Mouse (Mus musculus) liver, embryonic 14.5 days (tissue): ENCODE data around the gene Tet3. TPM values are rescaled to one million over a fixed set of nuclear protein-coding genes. Genes with fewer than 3 reads are reported as not detected.
"Not testable (repeated sequence)": the region's sequence is repeated elsewhere in the genome, so short reads cannot be mapped to it uniquely, and the experiment has no call there.

Source experiments
- ATAC-seq: fragments of 200-750 bp; cut with Nextera tagmentation; 2 replicates; pipeline ENCODE4 v1.8.0; 2017; ENCODE audit warnings: moderate number of reproducible peaks, mild to moderate bottlenecking, moderate library complexity; ENCODE audit not compliant: insufficient read depth
- DNase-seq, 3 experiments: peaks; one replicate each; pipeline ENCODE4 v3.0.0-alpha.2; 2012 to 2013; ENCODE audit warnings: low read depth in 3 of 3, low spot score in 3 of 3
- H3K27ac ChIP-seq: fragments of 300-500 bp; sonication (generic); 2 replicates; pipeline ENCODE4 v1.5.1; 2014; ENCODE audit warnings: moderate library complexity, mild to moderate bottlenecking, control low read depth, inconsistent platforms
- H3K27me3 ChIP-seq: fragments of 300-500 bp; sonication (generic); 2 replicates; pipeline ENCODE4 v1.6.1; 2014; ENCODE audit warnings: mild to moderate bottlenecking, low read length, moderate library complexity; ENCODE audit not compliant: control insufficient read depth, insufficient read depth
- H3K36me3 ChIP-seq: fragments of 300-500 bp; sonication (generic); replicated peaks from 2 replicates; pipeline ENCODE4 v1.6.1; 2014; ENCODE audit warnings: low read depth; ENCODE audit not compliant: control insufficient read depth, insufficient read depth
- H3K4me1 ChIP-seq, 2 experiments: fragments of 200-500 bp in 1 of 2; fragments of 300-500 bp in 1 of 2; sonication (generic) in 1 of 2; replicated peaks; 2 replicates each; pipeline ENCODE4 v1.6.1; 2012 to 2014; ENCODE audit warnings: antibody characterized with exemption in 1 of 2, inconsistent platforms in 1 of 2, low read length in 1 of 2; ENCODE audit not compliant: control insufficient read depth in 2 of 2, insufficient read depth in 2 of 2
- H3K4me2 ChIP-seq: fragments of 300-500 bp; sonication (generic); 2 replicates; pipeline ENCODE4 v1.6.1; 2014; ENCODE audit warnings: low read depth, mild to moderate bottlenecking, control low read depth, moderate library complexity
- H3K4me3 ChIP-seq, 2 experiments: fragments of 200-500 bp in 1 of 2; fragments of 300-500 bp in 1 of 2; sonication (generic) in 1 of 2; 2 replicates each; pipeline ENCODE4 v1.5.1; 2012 to 2014; ENCODE audit warnings: low read depth in 2 of 2, low read length in 2 of 2, mild to moderate bottlenecking in 2 of 2, control low read depth in 1 of 2, inconsistent platforms in 1 of 2, moderate library complexity in 1 of 2; ENCODE audit not compliant: insufficient read depth in 1 of 2
- H3K9ac ChIP-seq: fragments of 300-500 bp; sonication (generic); replicated peaks from 2 replicates; pipeline ENCODE4 v1.6.1; 2014; ENCODE audit warnings: mild to moderate bottlenecking, control low read depth, moderate library complexity
- H3K9me3 ChIP-seq: fragments of 300-500 bp; sonication (generic); 2 replicates; pipeline ENCODE4 v1.6.1; 2016; ENCODE audit warnings: low read length, mixed read lengths; ENCODE audit not compliant: control insufficient read depth
- CTCF ChIP-seq: IDR thresholded peaks from 2 replicates; pipeline ENCODE4 v1.5.1; 2016; ENCODE audit warnings: antibody characterized with exemption, low read depth, control low read depth
- EP300 ChIP-seq: IDR thresholded peaks from 2 replicates; pipeline ENCODE4 v1.6.1; 2016; ENCODE audit warnings: antibody characterized with exemption, low read depth
- WGBS: fragments of 180-500 bp; shearing (Covaris S2); extraction: QIAGEN DNeasy Blood & Tissue Kit; methylation state at CpG from one replicate; pipeline ENCODE4 v1.1.7; 2014; ENCODE audit not compliant: insufficient replicate concordance; 5-methylcytosine and 5-hydroxymethylcytosine counted together
- polyA plus RNA-seq, 2 experiments: library from polyadenylated mRNA; depleted of rRNA in 1 of 2; stranded (reverse) in 1 of 2; unstranded in 1 of 2; fragments of >200 nt; fragmentation: Nextera tagmentation in 1 of 2; extraction: Ambion mirVana in 1 of 2; gene quantifications; 2 replicates each; pipeline versions ENCODE4 v1.2.1 to v1.2.3; 2012 to 2014

The Tet3 gene
- polyA plus RNA-seq, 2 experiments = 3.1 to 7.7 TPM

DNA sequence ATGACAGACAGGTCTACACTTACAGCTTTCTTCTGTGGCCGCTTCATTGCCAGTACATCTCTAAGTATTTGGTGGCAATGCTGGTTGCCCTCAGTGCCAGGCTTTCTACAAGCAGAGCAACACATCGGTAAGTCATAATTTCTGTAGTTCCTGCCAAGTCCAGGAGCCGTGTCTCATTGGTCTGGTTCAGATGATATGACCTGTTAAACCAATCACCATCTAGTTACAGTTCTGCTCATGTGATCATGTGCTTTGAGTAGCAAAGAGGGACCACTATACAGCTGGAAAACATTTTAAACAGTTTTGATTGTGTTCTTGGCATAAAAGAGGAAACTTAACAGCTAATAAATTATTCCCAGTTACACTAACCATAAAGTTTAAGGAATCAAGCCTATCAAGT lies 111.0 kb downstream of the Tet3 start:
- TF ChIP-seq EP300 (no peak), CTCF (no peak)
- Histone ChIP-seq H3K4me3 (no peak overlapping the region), H3K27ac (no peak overlapping the region), H3K4me2 (no peak overlapping the region), H3K9ac (no peak overlapping the region), H3K4me1 (peaks cover 26 to 34% of the 10 kb centered on the region in 2 experiments), H3K9me3 (no peaks in the 10 kb centered on the region), H3K36me3 (peaks cover 4% of the 10 kb centered on the region), H3K27me3 (no peaks in the 10 kb centered on the region)
- ATAC-seq (no peak), DNase-seq (no peak)
- 69% methylated on average over 3 of the region's 3 CpGs for WGBS

DNA sequence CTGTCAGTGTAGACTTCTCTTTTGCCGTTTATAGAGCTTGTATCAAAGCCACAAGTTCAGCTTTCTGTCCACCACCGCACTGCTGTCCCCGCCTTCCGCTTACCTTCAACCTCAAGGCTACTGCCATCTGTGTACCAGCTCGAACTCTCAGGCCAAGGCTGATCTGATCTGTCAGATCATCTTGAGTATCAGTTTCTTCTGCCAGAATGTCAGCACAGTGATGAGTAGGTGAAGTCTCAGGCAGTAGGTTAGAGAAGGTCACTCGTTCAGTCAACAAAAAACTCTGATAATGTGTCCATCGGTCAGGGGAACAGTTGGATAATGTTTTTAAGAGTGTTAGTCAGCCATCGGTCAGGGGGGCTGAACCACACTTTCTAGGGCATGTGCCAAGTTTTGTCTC lies 113.6 kb downstream of the Tet3 start:
- H3K27me3 ChIP-seq, DNase-seq, ATAC-seq, H3K9ac ChIP-seq, H3K4me2 ChIP-seq, H3K4me3 ChIP-seq, H3K27ac ChIP-seq, H3K9me3 ChIP-seq: not testable (repeated sequence)
- 82% methylated on average over 8 of the region's 8 CpGs for WGBS
- Histone ChIP-seq H3K36me3 (peaks cover 23% of the 10 kb centered on the region), H3K4me1 (peaks cover 5 to 12% of the 10 kb centered on the region in 2 experiments; a peak in 3 of 4 replicates)

DNA sequence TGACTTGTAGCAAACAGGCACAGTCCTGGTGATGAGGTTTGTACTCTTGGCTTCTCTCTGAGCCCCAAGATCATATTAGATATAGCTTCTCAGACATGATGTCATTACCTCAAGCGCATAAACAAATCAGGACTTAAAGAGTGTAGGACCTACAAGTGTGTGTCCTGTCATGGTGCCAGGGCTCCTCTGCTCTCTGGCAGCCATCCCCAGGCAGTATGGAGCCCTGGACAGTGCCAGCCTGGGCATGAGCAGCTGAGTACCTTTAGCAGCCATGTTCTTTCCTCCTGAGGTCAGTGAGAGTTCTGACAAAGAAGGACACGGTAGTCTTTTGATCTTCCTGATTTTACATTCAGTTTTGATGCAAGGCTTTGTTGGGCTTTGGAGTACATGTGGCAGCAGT lies 115.9 kb downstream of the Tet3 start:
- no peaks in the 10 kb centered on the region for H3K4me1 ChIP-seq
- H3K36me3 ChIP-seq = peaks cover 46% of the 10 kb centered on the region
- no peak for DNase-seq
- no peak overlapping the region for H3K4me2 ChIP-seq
- WGBS = 88% methylated on average over 2 of the region's 2 CpGs
- no peaks in the 10 kb centered on the region for H3K27me3 ChIP-seq
- H3K9me3 ChIP-seq = no peaks in the 10 kb centered on the region
- no peak overlapping the region for H3K9ac ChIP-seq
- ATAC-seq = no peak
- no peak overlapping the region for H3K27ac ChIP-seq
- H3K4me3 ChIP-seq = no peak overlapping the region
- no peak for TF ChIP-seq CTCF
- TF ChIP-seq EP300 = no peak

DNA sequence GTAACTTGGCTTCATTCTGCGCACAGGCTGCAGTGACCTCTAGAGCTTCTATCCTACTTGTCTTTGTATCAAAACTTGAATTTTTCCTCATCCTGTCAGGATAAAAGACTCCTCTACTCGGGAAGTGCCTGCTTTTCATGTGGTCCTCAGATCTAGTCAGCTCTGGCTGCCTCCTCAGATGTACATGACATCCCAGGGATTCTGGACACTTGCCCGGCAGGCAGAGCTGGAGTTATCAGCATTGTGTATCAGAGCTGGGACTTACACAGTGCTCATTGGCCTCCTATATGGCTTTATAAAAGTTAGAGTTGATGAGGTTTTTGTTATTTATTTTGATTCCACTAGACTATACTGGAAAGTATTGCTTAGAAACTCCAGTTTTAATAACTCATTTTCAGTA lies 117.5 kb downstream of the Tet3 start:
- 77% methylated on average over 3 of the region's 3 CpGs for WGBS
- Histone ChIP-seq H3K27me3 (no peaks in the 10 kb centered on the region), H3K4me1 (no peaks in the 10 kb centered on the region), H3K4me2 (no peak overlapping the region), H3K9ac (no peak overlapping the region), H3K4me3 (no peak overlapping the region), H3K27ac (no peak overlapping the region), H3K9me3 (no peaks in the 10 kb centered on the region), H3K36me3 (peaks cover 52% of the 10 kb centered on the region)
- ATAC-seq (no peak), DNase-seq (no peak)
- TF ChIP-seq EP300 = no peak
- TF ChIP-seq CTCF = no peak

DNA sequence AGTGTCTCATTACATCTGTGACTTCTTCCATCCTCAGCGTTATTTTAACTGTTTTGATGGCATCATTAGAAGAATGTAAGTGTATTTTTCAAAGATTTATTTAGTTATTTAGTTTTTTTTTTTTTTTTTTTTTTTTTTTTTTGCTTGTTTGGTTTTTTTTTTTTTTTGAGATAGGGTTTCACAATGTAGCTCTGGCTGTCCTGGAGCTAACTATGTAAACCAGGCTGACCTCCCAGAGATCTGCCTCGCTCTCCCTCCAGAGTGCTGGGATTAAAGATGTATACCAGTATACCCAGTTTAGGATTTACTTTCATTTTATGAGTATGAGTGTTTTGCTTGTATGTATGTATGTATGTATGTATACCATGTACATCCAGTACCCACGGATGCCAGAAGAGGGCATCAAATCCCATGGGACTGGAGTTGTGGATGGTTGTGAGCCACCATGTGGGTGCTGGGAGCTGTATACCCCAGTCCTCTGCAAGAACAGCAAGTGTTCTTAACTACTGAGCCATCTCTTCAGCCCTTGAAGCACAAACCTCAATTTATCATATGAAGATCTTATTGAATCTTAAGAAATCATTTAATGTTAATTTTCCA lies 131.2 kb downstream of the Tet3 start:
- WGBS = 82% methylated on average over 3 of the region's 3 CpGs
- ATAC-seq (no peak), DNase-seq (no peak)
- Histone ChIP-seq H3K9me3 (no peaks in the 10 kb centered on the region), H3K4me1 (peaks cover 15 to 17% of the 10 kb centered on the region in 2 experiments), H3K36me3 (peaks cover 47% of the 10 kb centered on the region), H3K27ac (no peak overlapping the region), H3K27me3 (no peaks in the 10 kb centered on the region), H3K4me3 (peak overlapping the region in 1 of 2 experiments; percentile 95; a peak in 2 of 4 replicates), H3K9ac (peak overlapping the region; percentile 96), H3K4me2 (peak overlapping the region; percentile 87)
- no peak for TF ChIP-seq EP300
- peak; percentile 48 for TF ChIP-seq CTCF
